Mouse (Mus musculus): ENCODE results near the gene Brox.
"Not testable (repeated sequence)": the region's sequence is repeated elsewhere in the genome, so short reads cannot be mapped to it uniquely, and the experiment has no call there.

Gene Brox

DNA sequence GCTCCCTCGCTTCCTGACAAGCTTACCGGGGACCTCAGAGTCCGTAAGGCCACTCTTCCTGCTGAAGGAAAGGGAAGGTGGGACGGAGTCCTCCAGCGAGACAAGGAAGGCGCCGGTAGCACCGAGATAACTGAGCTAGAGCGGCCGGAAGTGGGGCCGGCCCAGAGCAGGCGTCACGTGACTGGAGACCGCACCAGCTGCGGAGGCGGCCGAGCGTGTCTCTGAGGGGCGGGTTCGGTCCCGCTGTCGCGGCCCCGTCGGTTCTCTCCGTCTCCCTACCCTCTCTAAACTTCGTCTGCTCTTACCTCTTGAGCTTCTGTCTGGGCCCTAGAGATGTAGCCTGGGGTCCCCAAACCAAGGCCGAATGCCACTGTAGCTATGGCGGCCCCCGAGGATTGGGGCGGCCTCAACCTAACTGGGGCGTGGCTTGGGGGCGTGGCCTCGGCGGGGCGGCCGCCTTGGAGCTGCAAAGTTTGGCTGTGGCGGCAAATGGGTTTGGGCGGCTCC is at the start of gene Brox:
TSS of gene Brox (minus strand) at position 393 of the 507 bp plus-strand sequence.
- DNase-seq (ENCODE audit: low read depth, low spot score): peak; percentile 84

GRCm38 (mm10) chr1:183345817-183346195 is 48.7 kb upstream of the Brox start:
- no peak for DNase-seq (ENCODE audit: low read depth, low spot score)

- peak; percentile 70 for DNase-seq (ENCODE audit: low read depth, low spot score)
Observed at GRCm38 (mm10) chr1:183344886-183345816, 48.1 kb upstream of the Brox start.

DNA sequence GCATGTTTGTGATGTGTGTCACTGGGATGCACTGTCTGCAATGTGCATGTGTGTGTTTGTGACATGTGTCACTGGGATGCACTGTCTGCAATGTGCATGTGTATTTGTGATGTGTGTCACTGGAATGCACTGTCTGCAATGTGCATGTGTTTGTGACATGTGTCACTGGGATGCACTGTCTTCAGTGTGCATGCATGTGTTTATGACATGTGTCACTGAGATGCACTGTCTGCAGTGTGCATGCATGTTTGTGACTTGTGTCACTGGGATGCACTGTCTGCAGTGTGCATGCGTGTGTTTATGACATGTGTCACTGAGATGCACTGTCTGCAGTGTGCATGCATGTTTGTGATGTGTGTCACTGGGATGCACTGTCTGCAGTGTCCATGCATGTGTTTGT is 45.8 kb upstream of the Brox start:
- not testable (repeated sequence) for DNase-seq (ENCODE audit: low read depth, low spot score)

DNA sequence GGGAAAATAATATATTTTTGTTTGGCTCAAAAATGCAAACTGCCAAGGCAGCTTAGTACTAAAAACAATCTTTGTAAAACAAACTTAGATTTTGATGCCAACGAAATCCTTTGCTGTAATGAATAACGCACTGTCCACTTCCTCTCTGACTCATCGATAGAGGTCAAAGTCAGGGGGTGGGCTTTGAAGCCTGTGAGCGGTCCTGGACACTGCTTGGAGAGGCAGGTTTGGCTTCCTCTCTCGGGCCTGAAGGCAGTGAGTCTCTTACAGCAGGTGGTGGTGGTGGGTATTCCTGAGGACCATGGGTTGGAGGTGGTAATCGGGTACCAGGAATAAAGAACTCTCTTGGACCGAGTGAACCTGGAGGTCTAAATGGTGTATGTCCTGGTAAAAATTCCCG is 30.1 kb upstream of the Brox start:
- no peak for DNase-seq (ENCODE audit: low read depth, low spot score)

DNA sequence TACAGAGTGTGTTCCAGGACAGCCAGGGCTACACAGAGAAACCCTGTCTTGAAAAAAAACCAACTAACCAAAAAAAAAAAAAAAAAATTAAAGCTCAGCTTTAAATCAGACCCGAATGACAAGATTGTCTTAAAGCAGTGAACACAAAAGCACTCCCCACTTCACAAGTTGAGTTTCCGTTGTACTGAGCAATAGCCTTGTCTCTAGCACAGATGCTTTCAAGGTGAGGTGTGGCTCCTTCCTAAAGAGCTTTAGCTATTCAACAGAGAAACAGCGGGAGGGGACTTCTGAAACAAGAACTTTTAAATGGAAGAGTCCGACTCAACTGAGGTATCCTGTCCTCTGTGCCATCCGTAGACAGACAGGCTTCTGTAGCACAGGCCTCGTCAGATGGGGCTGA is 27.4 kb upstream of the Brox start:
- DNase-seq (ENCODE audit: low read depth, low spot score): no peak

- no peak for DNase-seq (ENCODE audit: low read depth, low spot score)
Observed at GRCm38 (mm10) chr1:183323923-183324322, 26.9 kb upstream of the Brox start.

GRCm38 (mm10) chr1:183322496-183322895 is 25.4 kb upstream of the Brox start:
- DNase-seq (ENCODE audit: low read depth, low spot score): not testable (repeated sequence)

DNA sequence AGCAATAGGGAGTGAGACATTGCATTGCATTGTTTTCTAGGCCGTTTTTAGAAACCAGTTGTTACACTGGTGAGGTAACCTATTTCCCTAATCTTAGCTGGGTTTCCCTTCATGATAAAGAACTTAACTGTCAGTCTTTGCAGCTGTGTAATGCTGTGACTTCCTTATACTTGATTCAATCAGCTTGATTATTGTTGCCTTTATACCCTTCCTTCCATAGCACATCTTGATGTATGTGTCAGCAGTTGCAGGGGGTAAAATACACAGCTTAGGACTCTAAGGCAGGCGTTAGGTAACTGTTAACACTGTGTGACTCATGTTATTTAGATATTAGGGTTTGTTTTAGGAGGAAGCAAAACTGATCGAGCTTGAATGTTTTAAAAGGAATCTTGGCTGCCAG is 23.6 kb upstream of the Brox start:
- no peak for DNase-seq (ENCODE audit: low read depth, low spot score)

DNA sequence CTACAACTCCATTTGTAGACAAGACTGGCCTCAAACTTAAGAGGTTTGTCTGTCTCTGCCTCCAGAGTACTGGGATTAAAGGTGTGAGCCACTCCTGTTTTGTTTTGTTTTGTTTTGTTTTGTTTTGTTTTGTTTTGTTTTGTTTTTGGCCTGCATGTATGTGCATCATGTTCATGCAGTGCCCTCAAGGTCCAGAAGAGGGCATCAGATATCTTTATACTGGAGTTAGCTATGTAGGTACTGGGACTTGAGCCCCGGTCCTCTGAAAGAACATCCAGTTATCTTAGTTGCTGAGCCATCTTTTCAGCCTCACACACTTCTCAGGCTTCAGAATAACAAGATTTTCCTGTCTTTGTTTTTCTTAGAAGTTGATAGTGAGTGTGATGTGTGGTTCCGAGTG is 18.7 kb upstream of the Brox start:
- DNase-seq (ENCODE audit: low read depth, low spot score): no peak

DNA sequence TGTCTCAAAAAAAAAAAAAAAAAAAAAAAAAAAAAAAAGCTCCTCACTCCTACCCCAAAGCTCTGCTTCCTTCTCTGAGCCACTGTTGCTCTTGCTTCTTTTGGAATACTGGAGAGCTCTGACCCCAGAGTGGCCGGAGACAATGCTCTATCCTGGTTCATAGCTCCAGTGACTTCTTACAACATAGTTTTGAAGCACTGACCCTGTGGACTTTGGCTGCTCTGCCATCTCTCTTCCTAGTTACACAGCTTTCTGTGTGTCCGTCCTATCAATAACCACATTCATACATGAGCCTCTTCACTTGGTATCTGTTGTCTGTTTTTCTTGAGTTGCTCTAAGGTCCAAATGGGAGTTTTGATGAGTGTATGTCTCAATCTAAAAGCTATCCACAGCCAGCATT is 15.0 kb upstream of the Brox start:
- DNase-seq (ENCODE audit: low read depth, low spot score): no peak

DNA sequence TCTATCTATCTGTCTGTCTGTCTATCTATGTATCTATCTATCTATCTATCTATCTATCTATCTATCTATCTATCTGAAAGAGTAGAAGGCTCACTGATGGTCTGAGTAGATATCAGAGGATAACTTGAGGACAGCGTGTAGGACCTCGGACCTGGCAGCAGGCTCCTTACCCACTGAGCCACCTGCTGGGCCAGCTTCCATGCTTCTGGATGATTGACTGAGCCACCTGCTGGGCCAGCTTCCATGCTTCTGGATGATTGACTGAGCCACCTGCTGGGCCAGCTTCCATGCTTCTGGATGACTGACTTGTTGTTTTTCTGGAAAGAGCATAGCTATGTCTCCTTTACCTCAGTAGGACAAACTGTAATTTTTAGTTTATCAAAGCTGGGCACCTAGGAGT is 12.5 kb upstream of the Brox start:
- DNase-seq (ENCODE audit: low read depth, low spot score): not testable (repeated sequence)

GRCm38 (mm10) chr1:183308476-183308875 is 11.4 kb upstream of the Brox start:
- no peak for DNase-seq (ENCODE audit: low read depth, low spot score)

DNA sequence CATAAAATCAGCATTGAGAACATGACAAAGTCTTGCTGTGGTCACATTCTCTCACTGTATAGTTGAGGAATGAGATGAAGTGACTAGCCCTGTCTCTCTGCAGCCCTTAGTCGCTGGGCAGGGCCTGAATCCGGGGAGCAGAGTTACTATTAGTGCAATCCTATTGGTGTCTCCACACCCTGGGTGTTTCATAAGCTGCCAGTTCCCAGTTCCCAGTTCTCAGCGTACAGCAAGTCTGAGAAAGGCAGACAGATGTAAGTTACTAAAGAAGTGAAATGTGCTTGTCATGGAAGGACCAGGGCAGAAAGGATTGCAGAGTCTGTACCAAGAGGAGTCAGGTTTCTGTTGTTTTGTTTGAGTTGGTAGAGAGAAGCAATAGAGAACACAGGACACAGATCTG is 10.5 kb upstream of the Brox start:
- DNase-seq (ENCODE audit: low read depth, low spot score): no peak

DNA sequence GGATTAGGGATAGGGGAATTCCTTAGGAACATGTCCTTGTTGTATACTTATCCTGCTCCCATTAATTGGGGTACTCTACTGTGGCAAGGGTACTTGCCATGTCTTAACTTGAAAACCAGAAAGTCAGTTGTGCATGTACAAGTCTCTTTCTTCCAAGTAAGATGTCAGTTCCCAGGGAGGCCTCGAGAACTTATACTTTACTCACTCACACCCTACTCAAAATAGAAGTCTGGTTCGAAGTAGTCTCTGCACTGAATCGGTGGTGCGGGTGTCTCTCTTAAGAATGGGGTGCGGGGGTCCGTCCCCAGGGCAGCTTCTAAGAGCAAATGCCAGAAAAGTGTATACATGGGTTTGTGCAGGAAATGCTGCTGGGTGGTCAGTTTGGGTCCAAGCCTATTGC is 2.1 kb upstream of the Brox start:
- peak; percentile 86 for DNase-seq (ENCODE audit: low read depth, low spot score)

GRCm38 (mm10) chr1:183297886-183298489 is 919 bp upstream of the Brox start:
- peak; percentile 27 for DNase-seq (ENCODE audit: low read depth, low spot score)

DNA sequence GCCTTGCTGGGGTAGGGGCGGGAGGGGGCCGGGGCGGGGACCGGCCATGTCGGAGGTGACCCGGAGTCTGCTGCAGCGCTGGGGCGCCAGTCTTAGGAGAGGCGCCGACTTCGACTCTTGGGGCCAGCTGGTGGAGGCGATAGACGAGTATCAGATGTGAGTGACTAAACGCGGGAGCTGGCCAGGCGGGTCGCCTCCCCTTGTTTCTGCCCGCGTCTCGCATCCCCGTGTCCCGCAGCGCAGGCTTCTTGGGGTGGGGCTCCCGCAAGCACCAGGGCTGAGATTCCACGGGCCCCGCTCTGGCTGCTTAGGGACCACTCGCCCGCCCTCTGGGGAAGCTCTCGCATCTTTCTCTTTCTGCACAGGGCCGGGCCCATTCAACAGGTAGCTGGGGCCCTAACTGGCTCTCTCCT is 410 bp upstream of the Brox start:
- DNase-seq (ENCODE audit: low read depth, low spot score): no peak

DNA sequence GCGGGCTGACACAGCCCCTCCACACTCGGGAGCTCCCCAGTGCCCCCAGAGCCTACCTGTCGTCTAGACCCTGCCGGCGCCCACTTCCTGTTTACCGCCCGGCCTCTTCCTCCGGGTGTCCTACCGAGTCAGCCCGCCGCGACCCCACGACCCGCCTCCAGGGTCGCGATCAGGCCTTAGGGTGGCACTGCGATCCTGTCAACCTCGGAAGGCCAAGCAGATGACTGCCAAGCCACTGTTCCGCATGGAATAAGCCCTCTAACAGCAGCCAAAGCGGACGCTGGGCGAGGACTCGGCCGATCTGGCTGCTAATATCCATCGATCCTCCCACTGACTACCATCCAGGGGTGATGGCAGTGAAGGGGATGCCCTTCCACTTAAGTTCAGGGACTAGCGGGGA is 604 bp downstream of the Brox start, which contains the start of gene Aida:
TSS of gene Aida (plus strand) at position 126 of the 400 bp plus-strand sequence.
- DNase-seq (ENCODE audit: low read depth, low spot score): no peak

- DNase-seq (ENCODE audit: low read depth, low spot score): no peak
Observed at GRCm38 (mm10) chr1:183289576-183289975, 7.5 kb downstream of the Brox start.

- no peak for DNase-seq (ENCODE audit: low read depth, low spot score)
Observed at GRCm38 (mm10) chr1:183288351-183288750, 8.7 kb downstream of the Brox start.

GRCm38 (mm10) chr1:183275763-183276162 is 21.3 kb downstream of the Brox start:
- DNase-seq (ENCODE audit: low read depth, low spot score): no peak

- DNase-seq (ENCODE audit: low read depth, low spot score): no peak
Observed at GRCm38 (mm10) chr1:183274385-183274784, 22.7 kb downstream of the Brox start.
